Mouse (Mus musculus) forebrain, embryonic 11.5 days (tissue): ENCODE results near the gene Rev1. TPM values are rescaled to one million over a fixed set of nuclear protein-coding genes. Genes with fewer than 3 reads are reported as not detected.

Experiments
- ATAC-seq: fragments of 200-750 bp; cut with Nextera tagmentation; replicated peaks from 2 replicates; pipeline ENCODE4 v1.8.0; 2017; ENCODE audit warnings: moderate TSS enrichment; ENCODE audit not compliant: low FRiP score
- DNase-seq: peaks from one replicate; pipeline ENCODE4 v3.0.0-alpha.2; 2017; ENCODE audit warnings: low spot score
- H3K27ac ChIP-seq: fragments of 300-500 bp; sonication (generic); 2 replicates; pipeline ENCODE4 v1.5.1; 2014; ENCODE audit warnings: low read depth, low read length
- H3K27me3 ChIP-seq: fragments of 300-500 bp; sonication (generic); 2 replicates; pipeline ENCODE4 v1.6.1; 2014; ENCODE audit warnings: mild to moderate bottlenecking, low read length, mixed read lengths; ENCODE audit not compliant: control insufficient read depth, insufficient read depth
- H3K36me3 ChIP-seq: fragments of 300-500 bp; sonication (generic); 2 replicates; pipeline ENCODE4 v1.6.1; 2014; ENCODE audit warnings: mild to moderate bottlenecking, low read length, moderate library complexity, mixed read lengths; ENCODE audit not compliant: control insufficient read depth, insufficient read depth
- H3K4me1 ChIP-seq: fragments of 300-500 bp; sonication (generic); replicated peaks from 2 replicates; pipeline ENCODE4 v1.6.1; 2014; ENCODE audit warnings: low read length, mixed read lengths; ENCODE audit not compliant: control insufficient read depth, insufficient read depth
- H3K4me2 ChIP-seq: fragments of 300-500 bp; sonication (generic); 2 replicates; pipeline ENCODE4 v1.6.1; 2014; ENCODE audit warnings: low read depth, mild to moderate bottlenecking, low read length, moderate library complexity, mixed read lengths; ENCODE audit not compliant: severe bottlenecking
- H3K4me3 ChIP-seq: fragments of 300-500 bp; sonication (generic); 2 replicates; pipeline ENCODE4 v1.5.1; 2014; ENCODE audit warnings: low read depth, low read length
- H3K9ac ChIP-seq: fragments of 300-500 bp; sonication (generic); 2 replicates; pipeline ENCODE4 v1.6.1; 2014; ENCODE audit warnings: low read length
- H3K9me3 ChIP-seq: fragments of 300-500 bp; sonication (generic); 2 replicates; pipeline ENCODE4 v1.6.1; 2016; ENCODE audit warnings: low read length, mixed read lengths; ENCODE audit not compliant: control insufficient read depth
- WGBS: fragments of 180-500 bp; shearing (Covaris S2); extraction: QIAGEN DNeasy Blood & Tissue Kit; methylation state at CpG from one replicate; pipeline ENCODE4 v1.1.7; 2014; 5-methylcytosine and 5-hydroxymethylcytosine counted together
- polyA plus RNA-seq: library from polyadenylated mRNA; unstranded; fragments of >200 nt; fragmentation: Nextera tagmentation; extraction: Ambion mirVana; gene quantifications from 2 replicates; pipeline ENCODE4 v1.2.1, GENCODE M21; 2014

Rev1 gene
- polyA plus RNA-seq, 1 experiment from 2014 or later, result 44.0 TPM

DNA sequence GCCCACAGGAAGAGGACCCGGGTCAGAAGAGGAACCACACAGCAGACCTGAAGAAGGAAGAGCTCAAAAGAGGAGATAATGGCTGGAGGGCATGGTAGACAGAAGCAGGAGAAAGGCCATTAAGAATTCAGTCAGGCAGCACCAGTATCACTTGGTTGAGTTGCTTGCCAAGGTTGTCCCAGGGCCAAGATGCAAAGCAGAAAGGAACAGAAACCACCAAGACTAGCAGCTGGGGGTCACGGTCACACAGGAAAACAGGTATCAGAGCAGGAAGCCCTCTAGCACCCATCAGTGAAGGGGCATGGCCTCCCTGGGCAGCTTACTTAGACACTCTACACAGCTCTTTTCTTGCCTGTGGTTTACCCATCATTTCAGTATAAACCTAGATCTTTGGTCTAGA lies 9.8 kb upstream of the Rev1 start:
- no peaks in the 10 kb centered on the region for H3K4me1 ChIP-seq
- H3K4me2 ChIP-seq, result no peak overlapping the region
- no peak overlapping the region for H3K27ac ChIP-seq
- no peak overlapping the region for H3K4me3 ChIP-seq
- ATAC-seq (no peak), DNase-seq (no peak)
- no peaks in the 10 kb centered on the region for H3K9me3 ChIP-seq
- WGBS, result 91% methylated on average over 2 of the region's 2 CpGs
- H3K36me3 ChIP-seq, result no peaks in the 10 kb centered on the region
- H3K9ac ChIP-seq, result no peak overlapping the region
- no peaks in the 10 kb centered on the region for H3K27me3 ChIP-seq

DNA sequence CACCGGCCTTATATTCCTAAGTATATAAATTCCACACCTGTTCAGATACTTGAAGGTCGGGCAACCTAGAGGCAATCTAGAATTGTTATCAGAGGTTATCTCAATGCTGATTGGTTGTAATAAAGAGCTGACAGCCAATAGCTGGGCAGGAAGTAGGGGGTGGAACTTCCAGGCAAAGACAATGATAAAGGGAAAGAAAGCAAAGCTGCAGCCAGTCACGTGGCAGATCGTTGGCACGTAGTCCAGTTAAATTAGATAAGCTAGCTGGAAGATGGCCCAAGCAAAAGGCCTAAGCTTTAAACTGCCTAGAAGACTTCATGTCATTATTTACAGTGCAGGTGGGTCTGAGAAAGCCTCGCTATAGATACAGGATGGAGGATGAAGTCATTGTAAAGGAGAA lies 3.3 kb upstream of the Rev1 start:
- peaks cover 3% of the 10 kb centered on the region; the same call in 1 of the 2 replicates for H3K4me1 ChIP-seq
- H3K27ac ChIP-seq, result no peak overlapping the region
- DNase-seq (no peak), ATAC-seq (no peak)
- H3K9ac ChIP-seq, result no peak overlapping the region
- H3K4me3 ChIP-seq, result no peak overlapping the region
- no peak overlapping the region for H3K4me2 ChIP-seq
- no peaks in the 10 kb centered on the region for H3K27me3 ChIP-seq
- no peaks in the 10 kb centered on the region for H3K36me3 ChIP-seq
- WGBS, result 79% methylated on average over 6 of the region's 6 CpGs
- H3K9me3 ChIP-seq, result no peaks in the 10 kb centered on the region

DNA sequence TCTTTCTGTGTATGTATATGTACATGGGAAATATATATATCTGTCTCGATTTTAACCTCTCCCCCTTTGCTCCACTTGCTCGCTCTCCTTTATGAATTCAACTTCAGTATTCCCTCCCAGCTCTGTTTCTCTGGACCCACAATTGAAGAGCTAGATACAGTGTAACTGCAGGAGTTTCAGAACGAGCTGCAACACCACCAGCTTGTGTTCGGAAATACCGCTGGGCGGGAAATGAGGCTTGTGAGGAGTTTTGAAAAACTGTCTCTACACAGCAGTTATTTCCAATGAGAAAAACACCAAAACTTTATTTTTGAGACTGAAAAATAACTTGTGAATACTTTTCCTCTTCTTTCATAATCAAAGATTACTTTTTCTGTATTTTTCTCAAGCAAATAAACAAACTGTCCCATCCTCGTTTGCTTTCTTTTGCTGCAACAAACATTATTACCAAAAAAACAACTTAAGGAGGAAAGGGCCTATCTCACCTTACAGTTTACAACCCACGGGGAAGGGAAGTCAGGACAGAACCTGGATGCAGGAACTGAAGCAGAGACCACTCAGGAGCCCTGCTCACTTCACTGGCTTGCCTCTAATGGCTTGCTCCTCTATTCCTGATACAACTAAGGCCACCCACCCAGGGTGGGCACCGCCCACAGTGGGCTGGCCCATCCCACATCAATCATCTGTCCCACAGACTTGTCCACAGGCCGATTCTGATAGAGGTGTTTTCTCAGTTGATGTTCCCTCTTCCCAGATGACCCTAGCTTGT lies 1.3 kb upstream of the Rev1 start:
- H3K4me2 ChIP-seq, result no peak overlapping the region

DNA sequence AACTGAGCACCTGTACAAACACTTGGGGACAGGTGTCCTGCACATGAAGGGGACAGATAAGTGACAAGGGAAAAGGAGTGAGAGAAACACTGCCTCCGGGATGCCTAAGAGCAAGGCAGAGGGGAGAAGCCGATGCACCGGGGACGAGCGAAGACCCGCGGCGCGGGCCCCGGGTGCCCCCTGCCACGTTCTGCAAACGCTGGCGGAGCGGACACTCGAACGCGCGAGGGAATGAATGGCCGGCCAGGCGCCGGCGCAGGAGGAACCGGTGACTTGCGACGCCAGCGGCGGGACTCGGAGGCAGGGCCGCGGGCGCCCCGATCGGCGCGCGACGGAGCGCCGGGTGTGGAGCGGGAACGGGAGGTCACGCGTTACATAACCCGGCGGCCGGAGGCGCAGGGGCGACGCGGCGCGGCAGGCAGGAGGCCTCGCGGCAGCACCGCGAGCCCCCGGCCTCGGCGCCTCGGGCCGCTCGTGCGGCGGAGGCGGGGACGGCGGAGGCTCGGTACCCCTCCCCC lies 623 bp downstream of the Rev1 start:
- DNase-seq (peak; percentile 80), ATAC-seq (no peak; the same call in 1 of the 2 replicates)
- Histone ChIP-seq H3K9ac (peak overlapping the region; percentile 90), H3K4me1 (peaks cover 3% of the 10 kb centered on the region; the same call in 1 of the 2 replicates), H3K4me2 (peak overlapping the region; percentile 87), H3K27me3 (no peaks in the 10 kb centered on the region), H3K4me3 (peak overlapping the region; percentile 88), H3K9me3 (no peaks in the 10 kb centered on the region), H3K36me3 (no peaks in the 10 kb centered on the region), H3K27ac (peak overlapping the region; percentile 94)
- under 1% methylated on average over 68 of the region's 68 CpGs for WGBS

More for the DNA sequence above, 1.3 kb upstream of the Rev1 start:
- no peak for DNase-seq
- H3K36me3 ChIP-seq, result no peaks in the 10 kb centered on the region
- H3K27ac ChIP-seq, result no peak overlapping the region
- no peak overlapping the region for H3K9ac ChIP-seq
- WGBS, result 58% methylated on average over 10 of the region's 10 CpGs
- peaks cover 3% of the 10 kb centered on the region; the same call in 1 of the 2 replicates for H3K4me1 ChIP-seq
- no peak for ATAC-seq
- no peak overlapping the region for H3K4me3 ChIP-seq
- no peaks in the 10 kb centered on the region for H3K27me3 ChIP-seq
- no peaks in the 10 kb centered on the region for H3K9me3 ChIP-seq

DNA sequence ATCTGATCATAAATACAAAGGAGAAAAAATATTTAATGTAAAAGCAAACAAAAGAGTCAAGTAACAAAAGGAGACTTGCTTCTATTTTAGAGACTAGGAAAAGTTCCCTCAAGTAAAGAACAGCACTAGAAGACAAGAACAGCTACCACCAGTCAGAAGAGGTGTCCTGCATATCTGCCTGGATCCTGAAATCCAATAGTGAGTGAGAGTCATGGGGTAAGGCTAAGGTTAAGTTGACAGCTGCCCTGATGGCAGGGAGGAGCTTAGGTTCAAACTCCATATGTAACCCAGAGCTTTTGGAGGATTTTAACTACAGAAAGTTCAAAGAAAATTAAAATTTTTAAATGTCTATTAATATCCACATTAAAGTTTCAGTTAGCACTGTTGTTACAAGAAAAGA lies 2.6 kb downstream of the Rev1 start:
- DNase-seq, result no peak
- Histone ChIP-seq H3K36me3 (no peaks in the 10 kb centered on the region), H3K9ac (no peak overlapping the region), H3K4me2 (no peak overlapping the region), H3K4me1 (peaks cover 3% of the 10 kb centered on the region; the same call in 1 of the 2 replicates), H3K9me3 (no peaks in the 10 kb centered on the region), H3K27ac (no peak overlapping the region), H3K27me3 (no peaks in the 10 kb centered on the region), H3K4me3 (no peak overlapping the region)
- no peak for ATAC-seq

DNA sequence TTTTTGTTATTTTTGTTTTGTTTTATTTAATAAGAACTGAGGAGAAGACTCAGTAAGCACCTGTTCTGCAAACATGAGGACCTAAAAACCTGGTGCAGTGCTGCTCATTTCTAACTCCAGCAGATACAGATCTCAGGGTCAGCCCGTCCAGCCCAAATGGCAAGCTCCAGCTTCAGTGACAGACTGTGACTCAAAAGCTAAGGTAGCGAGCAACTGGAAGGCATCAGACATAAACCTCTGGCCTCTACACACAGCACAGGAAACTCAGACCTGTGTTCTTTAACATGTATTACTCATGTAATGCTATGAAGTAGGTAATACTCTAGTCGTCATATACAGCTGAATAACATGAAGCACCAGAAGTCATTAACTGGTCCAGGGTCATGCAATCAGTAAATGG lies 3.2 kb downstream of the Rev1 start:
- no peaks in the 10 kb centered on the region for H3K27me3 ChIP-seq
- no peak overlapping the region for H3K27ac ChIP-seq
- no peaks in the 10 kb centered on the region for H3K9me3 ChIP-seq
- no peak for ATAC-seq
- H3K9ac ChIP-seq, result no peak overlapping the region
- 86% methylated on average over 3 of the region's 3 CpGs for WGBS
- no peak overlapping the region for H3K4me2 ChIP-seq
- no peak overlapping the region for H3K4me3 ChIP-seq
- no peak for DNase-seq
- peaks cover 3% of the 10 kb centered on the region; the same call in 1 of the 2 replicates for H3K4me1 ChIP-seq
- no peaks in the 10 kb centered on the region for H3K36me3 ChIP-seq

DNA sequence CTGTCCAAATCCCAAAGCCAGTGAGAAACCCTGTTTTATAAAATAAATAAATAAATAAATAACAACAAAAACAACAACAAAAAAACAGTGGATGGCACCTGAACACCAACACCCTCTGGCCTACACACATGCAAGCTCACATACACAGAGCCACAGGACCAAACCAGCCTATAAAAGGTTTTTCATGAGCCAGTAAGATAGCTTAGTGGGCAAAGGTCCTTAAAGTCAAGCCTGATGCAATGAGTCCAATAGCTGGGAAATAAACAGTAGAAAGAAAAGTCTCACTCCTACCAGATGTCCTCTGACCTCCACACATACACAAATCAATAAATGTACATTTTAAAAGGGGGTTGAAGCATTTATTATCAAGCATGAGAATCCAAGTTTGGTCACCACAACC lies 5.3 kb downstream of the Rev1 start:
- no peak overlapping the region for H3K27ac ChIP-seq
- H3K4me2 ChIP-seq, result no peak overlapping the region
- H3K27me3 ChIP-seq, result no peaks in the 10 kb centered on the region
- H3K9me3 ChIP-seq, result no peaks in the 10 kb centered on the region
- H3K4me3 ChIP-seq, result no peak overlapping the region
- no peak overlapping the region for H3K9ac ChIP-seq
- H3K4me1 ChIP-seq, result peaks cover 3% of the 10 kb centered on the region; the same call in 1 of the 2 replicates
- no peak for DNase-seq
- no peak for ATAC-seq
- no peaks in the 10 kb centered on the region for H3K36me3 ChIP-seq

DNA sequence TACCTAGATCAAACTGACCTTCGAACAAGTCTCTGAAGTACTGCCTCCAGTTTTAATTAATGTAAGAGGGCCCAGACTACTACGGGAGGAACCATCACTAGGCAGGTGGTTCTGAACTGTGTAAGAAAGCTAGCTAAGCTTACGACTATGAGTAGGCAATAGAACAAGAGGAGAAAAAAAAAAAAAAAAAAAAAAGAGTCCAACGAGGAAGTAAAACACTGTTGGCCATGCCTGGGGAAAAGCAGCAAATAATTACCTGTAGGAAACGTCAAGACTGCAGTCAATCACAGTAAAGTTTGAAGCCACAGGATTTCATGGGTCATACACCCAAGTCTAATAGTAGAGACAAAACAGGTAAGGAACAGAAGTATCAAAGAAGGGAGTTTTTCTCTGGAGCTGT lies 8.7 kb downstream of the Rev1 start:
- Histone ChIP-seq H3K9ac (no peak overlapping the region), H3K4me1 (no peaks in the 10 kb centered on the region), H3K4me3 (no peak overlapping the region), H3K9me3 (no peaks in the 10 kb centered on the region), H3K27ac (no peak overlapping the region), H3K27me3 (no peaks in the 10 kb centered on the region), H3K36me3 (no peaks in the 10 kb centered on the region), H3K4me2 (no peak overlapping the region)
- DNase-seq (no peak), ATAC-seq (no peak)
- 87% methylated on average over 5 of the region's 5 CpGs for WGBS

DNA sequence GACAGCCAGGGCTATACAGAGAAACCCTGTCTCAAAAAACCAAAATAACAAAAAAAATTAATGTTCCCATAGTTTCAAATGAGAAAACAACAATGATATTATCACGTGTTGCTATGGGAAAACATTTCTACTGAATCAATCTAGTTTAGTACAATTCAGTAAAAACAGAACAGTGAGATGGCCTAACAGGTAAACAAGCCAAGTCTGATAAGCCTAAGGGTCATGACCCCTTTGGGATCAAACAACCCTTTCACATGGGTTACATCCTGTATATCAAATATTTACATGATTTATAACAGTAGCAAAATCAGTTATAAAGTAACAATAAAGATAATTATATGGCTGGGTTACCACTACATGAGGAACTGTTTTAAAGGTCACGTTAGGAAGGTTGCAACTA lies 11.0 kb downstream of the Rev1 start:
- Histone ChIP-seq H3K4me3 (no peak overlapping the region), H3K4me2 (no peak overlapping the region), H3K9me3 (no peaks in the 10 kb centered on the region), H3K27ac (no peak overlapping the region), H3K9ac (no peak overlapping the region), H3K36me3 (no peaks in the 10 kb centered on the region), H3K4me1 (no peaks in the 10 kb centered on the region), H3K27me3 (no peaks in the 10 kb centered on the region)
- DNase-seq (no peak), ATAC-seq (no peak)
- WGBS, result 96% methylated on average over 2 of the region's 2 CpGs
